Mouse (Mus musculus) layer of hippocampus, adult 6 months (tissue): ENCODE data around the gene Rtca. TPM values are rescaled to one million over a fixed set of nuclear protein-coding genes. Genes with fewer than 3 reads are reported as not detected.

Source experiments
- long read RNA-seq, 2 experiments: library from polyadenylated mRNA; unstranded; transcript quantifications; one replicate each; pipeline ENCODE4 v2.0.0; 2019 to 2020
- polyA plus RNA-seq: library from polyadenylated mRNA; unstranded; fragments of <200 nt; fragmentation: Nextera tagmentation; gene quantifications from 2 replicates; pipeline ENCODE4 v1.2.3, GENCODE M21; 2021

Rtca gene
- polyA plus RNA-seq = 68.8 and 74.8 TPM in 2 replicates
- long read RNA-seq, experiment 1, transcript Rtca-201 (11 exons, 1,594 nt) = major isoform, 75 of 93 reads
- long read RNA-seq, experiment 1, partial matches to known transcripts = 10 of 93 reads
- long read RNA-seq, experiment 1, other reads (novel, unspliced or antisense) = 7 of 93 reads
- long read RNA-seq, experiment 2, transcript Rtca-201 (11 exons, 1,594 nt) = major isoform, 243 of 282 reads
- long read RNA-seq, experiment 2, partial matches to known transcripts = 7 of 282 reads
- long read RNA-seq, experiment 2, other reads (novel, unspliced or antisense) = 32 of 282 reads

DNA sequence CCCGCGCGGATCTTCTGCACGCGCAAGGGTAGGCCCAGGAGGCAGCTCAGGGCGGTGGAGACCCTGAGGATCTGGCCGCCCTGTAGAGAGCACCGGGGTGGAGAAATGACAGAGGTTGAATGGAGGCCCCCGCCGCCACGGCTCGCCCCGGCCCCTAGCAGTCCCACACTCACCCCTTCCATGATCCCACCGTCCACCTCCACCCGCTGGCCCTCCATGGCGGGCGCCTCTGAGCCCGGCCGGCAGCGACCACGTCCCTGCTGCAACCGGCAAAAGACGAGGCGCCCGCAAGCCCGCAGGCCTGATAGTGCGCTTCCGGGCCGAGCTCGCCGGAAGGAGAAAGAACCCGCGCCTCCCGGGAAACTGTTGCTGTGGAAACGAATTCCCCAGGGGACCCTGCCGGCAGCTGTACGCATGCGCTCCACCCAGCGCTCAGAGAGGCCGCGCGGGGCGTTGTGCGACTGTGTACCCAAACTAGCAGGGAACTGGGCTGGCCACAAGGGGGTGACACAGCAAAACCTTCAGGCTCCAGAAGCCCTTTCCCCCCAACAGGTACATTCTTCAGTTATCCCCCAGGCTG, at the start of gene Rtca:
Rtca (minus strand) TSS at position 437 of the 580 bp plus-strand sequence.

DNA sequence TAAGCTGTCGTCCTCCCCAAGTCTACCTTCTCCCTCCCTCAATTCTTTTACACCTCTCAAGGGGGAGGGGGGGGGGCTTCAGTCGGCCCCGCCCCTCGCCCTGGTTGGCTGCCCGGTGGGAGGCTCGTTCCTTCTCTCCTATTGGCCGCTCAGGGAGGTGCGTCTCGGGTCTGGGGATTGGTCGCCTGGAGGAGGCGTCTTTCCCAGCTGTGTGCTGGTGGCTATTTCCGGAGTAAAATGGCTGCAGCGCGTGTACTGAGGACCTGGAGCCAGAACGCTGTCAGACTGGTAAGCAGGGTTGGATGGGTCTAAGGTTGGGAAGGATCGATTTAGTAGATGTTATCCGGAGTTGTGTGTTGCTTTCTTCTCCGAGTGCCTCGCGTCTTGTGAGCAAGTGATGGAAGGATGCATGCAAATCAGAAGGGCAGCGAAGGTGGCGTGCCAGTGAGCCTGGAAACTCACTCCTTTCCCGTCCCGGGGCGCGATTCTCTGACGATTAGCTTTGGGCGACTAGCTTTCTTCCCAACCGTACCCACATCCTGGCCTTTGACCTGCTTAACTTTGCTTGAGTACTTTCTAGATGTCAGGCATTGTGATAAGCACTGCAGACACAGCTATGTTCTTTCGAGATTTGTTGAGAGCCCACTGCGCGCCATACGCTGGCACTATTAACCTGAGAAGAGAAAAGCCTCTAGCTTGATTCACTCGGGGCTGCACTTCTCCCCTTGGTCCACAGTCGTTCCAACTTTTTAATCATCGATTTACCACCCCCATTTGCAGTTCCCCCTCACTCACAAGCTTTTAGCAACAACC, 5.1 kb upstream of the Rtca start, which contains the start of gene Dbt:
Dbt (plus strand) TSS at position 167 of the 813 bp plus-strand sequence.

Other genes starting within 250 kb of the Rtca start
- gene Cdc14a, start 84.2 kb downstream of the Rtca start, polyA plus RNA-seq = 1.4 and 1.8 TPM in 2 replicates
- 7.8 and 9.9 TPM in 2 replicates for gene Dbt, start 4.9 kb upstream of the Rtca start, polyA plus RNA-seq
- 0.14 TPM in 1 of 2 replicates, not detected in the other for gene Lrrc39, start 54.8 kb upstream of the Rtca start, polyA plus RNA-seq
- gene Sass6, start 86.8 kb upstream of the Rtca start, polyA plus RNA-seq = 1.5 and 1.6 TPM in 2 replicates
- gene Trmt13, start 106.4 kb upstream of the Rtca start, polyA plus RNA-seq = 3.4 and 5.2 TPM in 2 replicates
- gene Mfsd14a, start 154.5 kb upstream of the Rtca start, polyA plus RNA-seq = 55.7 and 57.5 TPM in 2 replicates
- not detected in 2 replicates for gene Gm43191, start 173.1 kb upstream of the Rtca start, polyA plus RNA-seq
- gene Slc35a3, start 204.6 kb upstream of the Rtca start, polyA plus RNA-seq = 8.8 and 9.6 TPM in 2 replicates